Mouse (Mus musculus): Measurements from ENCODE around the gene Sf3b4.
A peak's percentile ranks its signal among the peaks of the same experiment; 100 is the strongest.
"Not testable (repeated sequence)": the region's sequence is repeated elsewhere in the genome, so short reads cannot be mapped to it uniquely, and the experiment has no call there.

Sf3b4 gene

DNA sequence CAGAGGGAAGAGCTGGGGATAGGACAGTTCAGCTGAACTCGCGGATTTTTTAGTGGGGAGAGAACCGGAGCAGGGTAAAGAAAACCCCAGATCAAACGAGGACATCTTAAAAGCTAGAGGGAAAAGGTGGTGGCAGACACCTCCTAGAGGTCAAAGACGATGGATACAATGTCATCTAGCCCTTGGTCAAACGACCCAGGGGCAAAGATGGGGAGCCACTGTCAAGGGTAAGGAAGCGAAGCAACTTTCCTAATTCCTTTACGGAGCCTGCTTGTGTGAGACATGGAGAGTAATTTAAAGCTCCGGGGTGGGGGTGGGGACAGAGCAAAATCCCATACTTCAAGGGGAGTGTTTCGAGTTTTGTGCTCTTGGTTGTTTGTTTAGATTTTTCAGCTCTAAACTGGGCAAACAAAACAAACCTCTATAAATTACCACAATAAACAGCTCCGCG is 47.1 kb downstream of the Sf3b4 start:
- DNase-seq (ENCODE audit: inconsistent age in 2 of 2, low spot score in 1 of 2) = peak in 1 of 2 experiments; percentile 85

DNA sequence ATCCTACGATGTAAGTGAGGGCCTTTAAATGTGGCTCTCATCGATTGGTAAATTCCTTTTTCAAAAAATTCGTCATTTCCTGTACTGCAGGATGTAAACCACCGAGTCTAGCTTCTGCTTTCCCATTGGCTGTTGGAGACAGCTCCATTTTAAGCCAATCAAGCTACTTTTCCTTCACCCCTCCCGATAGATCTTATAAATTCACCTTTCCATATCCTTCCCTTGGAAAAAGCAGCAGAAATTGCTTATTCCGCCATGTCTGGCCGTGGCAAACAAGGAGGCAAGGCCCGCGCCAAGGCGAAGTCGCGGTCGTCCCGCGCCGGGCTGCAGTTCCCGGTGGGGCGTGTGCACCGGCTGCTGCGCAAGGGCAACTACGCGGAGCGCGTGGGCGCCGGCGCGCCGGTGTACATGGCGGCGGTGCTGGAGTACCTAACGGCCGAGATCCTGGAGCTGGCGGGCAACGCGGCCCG is 47.6 kb downstream of the Sf3b4 start, which contains the start of the genes Bola1 and Hist2h2ab:
Gene Bola1, minus strand, starts transcription at position 49 of the 470 bp plus-strand sequence.
Gene Hist2h2ab, plus strand, starts transcription at position 205 of the 470 bp plus-strand sequence.
- DNase-seq (ENCODE audit: inconsistent age in 2 of 2, low spot score in 1 of 2) = peak; percentile 84 to 95

DNA sequence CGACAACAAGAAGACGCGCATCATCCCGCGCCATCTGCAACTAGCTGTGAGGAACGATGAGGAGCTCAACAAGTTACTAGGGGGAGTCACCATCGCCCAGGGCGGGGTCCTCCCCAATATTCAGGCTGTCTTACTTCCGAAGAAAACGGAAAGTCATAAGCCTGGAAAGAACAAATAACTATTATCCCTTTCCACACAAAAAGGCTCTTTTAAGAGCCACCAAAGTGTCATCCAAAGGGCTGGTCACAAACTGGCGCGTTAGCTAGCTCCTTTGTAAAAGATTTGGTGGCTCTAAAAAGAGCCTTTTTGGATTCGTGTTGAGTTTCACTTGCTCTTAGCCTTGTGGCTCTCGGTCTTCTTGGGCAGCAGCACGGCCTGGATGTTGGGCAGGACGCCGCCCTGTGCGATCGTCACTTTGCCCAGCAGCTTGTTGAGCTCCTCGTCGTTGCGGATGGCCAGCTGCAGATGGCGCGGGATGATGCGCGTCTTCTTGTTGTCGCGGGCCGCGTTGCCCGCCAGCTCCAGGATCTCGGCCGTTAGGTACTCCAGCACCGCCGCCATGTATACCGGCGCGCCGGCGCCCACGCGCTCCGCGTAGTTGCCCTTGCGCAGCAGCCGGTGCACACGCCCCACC is 48.1 kb downstream of the Sf3b4 start:
- not testable (repeated sequence) for DNase-seq (ENCODE audit: inconsistent age in 2 of 2, low spot score in 1 of 2)

GRCm38 (mm10) chr3:96220765-96221639 is 48.9 kb downstream of the Sf3b4 start, which contains the start of the genes Hist2h2ac and Hist2h2be:
Gene Hist2h2ac, minus strand, starts transcription at chr3:96220880.
Gene Hist2h2be, plus strand, starts transcription at chr3:96221119.
- DNase-seq (ENCODE audit: inconsistent age in 2 of 2, low spot score in 1 of 2) = peak; percentile 93 to 99

DNA sequence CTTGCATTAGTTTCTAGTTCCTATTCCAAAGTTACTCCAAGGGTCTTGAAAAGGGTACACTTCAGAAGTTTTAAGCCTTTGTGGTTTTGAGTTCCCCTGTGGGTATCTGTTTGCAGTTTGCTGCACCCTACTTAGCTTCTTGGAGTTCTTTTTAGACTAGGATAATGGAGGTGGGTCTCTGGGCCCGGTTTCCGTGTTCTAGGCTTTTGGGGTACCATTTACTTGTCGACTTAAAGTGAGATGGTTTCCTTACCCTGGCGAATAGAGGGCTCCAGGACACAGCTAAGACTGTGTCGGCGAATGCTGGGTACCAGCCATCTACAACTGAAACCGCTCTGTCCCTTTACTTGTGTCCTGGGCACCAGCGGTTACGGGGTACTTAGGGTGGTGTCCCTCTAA is 49.5 kb downstream of the Sf3b4 start:
- peak in 1 of 2 experiments; percentile 53 for DNase-seq (ENCODE audit: inconsistent age in 2 of 2, low spot score in 1 of 2)

DNA sequence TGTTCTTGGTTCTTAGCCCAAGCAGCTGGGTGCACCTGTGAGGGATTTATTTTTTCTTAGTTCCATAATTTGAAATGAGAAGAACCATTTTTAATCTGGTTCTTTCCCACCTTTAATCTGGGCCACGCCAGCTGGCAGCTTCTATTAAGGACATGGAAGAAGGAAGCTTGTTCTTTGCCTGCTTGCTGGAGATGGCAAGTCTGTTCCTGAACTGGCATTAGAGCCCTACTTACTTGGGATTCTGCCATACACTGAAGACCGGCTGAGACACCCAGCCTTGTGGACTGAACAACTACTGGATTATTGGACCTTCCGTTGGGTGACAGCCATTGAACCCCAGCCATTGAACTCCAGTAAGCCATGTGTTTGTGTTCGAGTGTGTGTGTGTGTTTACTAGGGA is 50.6 kb downstream of the Sf3b4 start:
- DNase-seq (ENCODE audit: inconsistent age in 2 of 2, low spot score in 1 of 2) = peak in 1 of 2 experiments; percentile 57

DNA sequence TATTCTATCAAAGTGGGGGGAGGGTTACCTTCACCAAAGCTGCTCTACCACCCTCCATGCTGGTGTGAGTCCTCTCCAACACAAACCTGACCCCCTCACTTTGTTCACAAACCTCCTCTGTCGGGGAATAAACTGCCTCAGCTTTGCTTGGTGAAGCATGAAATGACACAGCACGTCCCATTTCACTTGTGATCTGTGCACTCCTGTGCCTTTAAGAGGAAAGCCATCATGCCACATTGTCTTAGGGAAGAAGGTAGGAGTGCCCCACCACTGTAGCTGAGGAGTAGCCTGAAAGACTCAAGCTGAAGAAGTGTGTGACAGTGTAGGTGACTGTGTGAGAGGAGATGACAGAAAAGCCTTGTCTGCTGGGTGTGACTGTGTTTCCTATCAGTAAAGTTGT is 53.3 kb downstream of the Sf3b4 start:
- no peak for DNase-seq (ENCODE audit: inconsistent age in 2 of 2, low spot score in 1 of 2)
